Mouse (Mus musculus): ENCODE results near the gene Ptprt. TPM values are rescaled to one million over a fixed set of nuclear protein-coding genes. Genes with fewer than 3 reads are reported as not detected.

Ptprt gene
- total and polyA plus RNA-seq, 3 experiments: not detected

- no peak for DNase-seq (ENCODE audit: low read depth, low spot score)
- no peaks in the 10 kb centered on the region for H3K36me3 ChIP-seq (ENCODE audit: control insufficient read depth in 1 of 2, insufficient read depth in 2 of 2, low read length in 2 of 2)
- H3K27me3 ChIP-seq (ENCODE audit: control insufficient read depth in 1 of 2, insufficient read depth in 2 of 2, low read length in 2 of 2): no peaks in the 10 kb centered on the region
- no peaks in the 10 kb centered on the region for H3K9me3 ChIP-seq (replicated peaks; ENCODE audit: insufficient read depth, low read length)
- H3K27ac ChIP-seq (ENCODE audit: control insufficient read depth, low read depth, low read length): no peak overlapping the region
- TF ChIP-seq MAZ (IDR thresholded peaks at IDR 0.05; ENCODE audit: low read depth, low read length) (no peak), CHD2 (IDR thresholded peaks at IDR 0.05; ENCODE audit: low read length) (no peak)
- no peaks in the 10 kb centered on the region for H3K79me2 ChIP-seq (ENCODE audit: control insufficient read depth, insufficient read depth, low read length, poor library complexity)
- H3K9ac ChIP-seq (ENCODE audit: control insufficient read depth, low read depth, low read length, poor library complexity, severe bottlenecking): no peak overlapping the region
- no peaks in the 10 kb centered on the region for H3K4me1 ChIP-seq (ENCODE audit: control insufficient read depth in 1 of 2, insufficient read depth in 2 of 2, low read length in 2 of 2)
- no peak overlapping the region for H3K4me3 ChIP-seq (ENCODE audit: control insufficient read depth in 1 of 2, insufficient read depth in 1 of 2, low read depth in 2 of 2, low read length in 2 of 2)
These were observed 678.6 kb downstream of the Ptprt start for GRCm38 (mm10) chr2:161982311-161982710.

GRCm38 (mm10) chr2:161961179-161962163 is 699.5 kb downstream of the Ptprt start:
- Histone ChIP-seq H3K4me3 (ENCODE audit: control insufficient read depth in 1 of 2, insufficient read depth in 1 of 2, low read depth in 2 of 2, low read length in 2 of 2) (no peak overlapping the region), H3K27me3 (ENCODE audit: control insufficient read depth in 1 of 2, insufficient read depth in 2 of 2, low read length in 2 of 2) (no peaks in the 10 kb centered on the region), H3K27ac (ENCODE audit: control insufficient read depth, low read depth, low read length) (no peak overlapping the region), H3K4me1 (ENCODE audit: control insufficient read depth in 1 of 2, insufficient read depth in 2 of 2, low read length in 2 of 2) (no peaks in the 10 kb centered on the region), H3K79me2 (ENCODE audit: control insufficient read depth, insufficient read depth, low read length, poor library complexity) (no peaks in the 10 kb centered on the region), H3K9ac (ENCODE audit: control insufficient read depth, low read depth, low read length, poor library complexity, severe bottlenecking) (no peak overlapping the region), H3K36me3 (ENCODE audit: control insufficient read depth in 1 of 2, insufficient read depth in 2 of 2, low read length in 2 of 2) (no peaks in the 10 kb centered on the region), H3K9me3 (replicated peaks; ENCODE audit: insufficient read depth, low read length) (no peaks in the 10 kb centered on the region)
- DNase-seq (ENCODE audit: low read depth, low spot score): no peak
- TF ChIP-seq TAL1 (IDR thresholded peaks at IDR 0.05; ENCODE audit: low read length) (no peak), NELFE (IDR thresholded peaks at IDR 0.05; ENCODE audit: low read depth, low read length) (no peak), MXI1 (IDR thresholded peaks at IDR 0.05; ENCODE audit: low read depth, low read length) (no peak), UBTF (IDR thresholded peaks at IDR 0.05; ENCODE audit: borderline replicate concordance, insufficient read depth, low read depth, low read length) (no peak), JUND (IDR thresholded peaks at IDR 0.05; ENCODE audit: low read depth, low read length) (no peak), MYC (IDR thresholded peaks at IDR 0.05; ENCODE audit: low read depth, low read length) (no peak), TBP (IDR thresholded peaks at IDR 0.05; ENCODE audit: low read depth, low read length) (no peak)

DNA sequence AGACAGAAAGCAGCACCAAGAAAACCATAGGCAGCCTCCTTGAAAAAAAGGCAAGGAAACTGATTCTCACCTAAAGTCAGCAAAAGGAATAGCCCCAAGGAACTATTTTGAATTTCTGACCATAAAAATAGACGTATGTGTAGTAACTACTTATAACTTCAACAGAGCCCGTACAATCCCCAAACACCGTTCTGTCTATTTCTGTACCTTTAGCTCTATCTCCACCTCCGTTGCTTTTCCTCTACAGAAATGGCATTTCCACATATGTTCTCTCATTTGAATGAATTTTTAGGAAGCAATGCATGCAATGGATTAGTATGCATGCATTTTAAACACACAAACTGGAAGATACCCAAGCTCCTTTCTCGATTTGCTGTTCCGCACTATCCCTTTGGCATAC is 715.5 kb downstream of the Ptprt start:
- H3K4me3 ChIP-seq (ENCODE audit: control insufficient read depth in 1 of 2, insufficient read depth in 1 of 2, low read depth in 2 of 2, low read length in 2 of 2): no peak overlapping the region
- TF ChIP-seq CHD1 (IDR thresholded peaks at IDR 0.05; ENCODE audit: low read depth, low read length) (no peak), KAT2A (conservative IDR thresholded peaks at IDR 0.05; ENCODE audit: low read depth, low read length) (no peak), NELFE (IDR thresholded peaks at IDR 0.05; ENCODE audit: low read depth, low read length) (no peak), ZNF384 (IDR thresholded peaks at IDR 0.05; ENCODE audit: low read depth, low read length) (no peak), ZKSCAN1 (IDR thresholded peaks at IDR 0.05; ENCODE audit: low read depth, low read length) (no peak), E2F4 (IDR thresholded peaks at IDR 0.05; ENCODE audit: borderline replicate concordance, low read depth, low read length) (no peak), BHLHE40 (IDR thresholded peaks at IDR 0.05; ENCODE audit: borderline replicate concordance, low read depth, low read length) (no peak), TCF12 (IDR thresholded peaks at IDR 0.05; ENCODE audit: low read depth, low read length) (no peak), NRF1 (IDR thresholded peaks at IDR 0.05; ENCODE audit: insufficient read depth, low read depth, low read length, poor library complexity, severe bottlenecking) (no peak), ELF1 (IDR thresholded peaks at IDR 0.05; ENCODE audit: low read depth, low read length) (no peak), GATA1 (IDR thresholded peaks at IDR 0.05; ENCODE audit: low read depth, low read length) (no peak), ZMIZ1 (IDR thresholded peaks at IDR 0.05; ENCODE audit: low read depth, low read length) (no peak)
- H3K9me3 ChIP-seq (replicated peaks; ENCODE audit: insufficient read depth, low read length): no peaks in the 10 kb centered on the region
- no peaks in the 10 kb centered on the region for H3K36me3 ChIP-seq (ENCODE audit: control insufficient read depth in 1 of 2, insufficient read depth in 2 of 2, low read length in 2 of 2)
- H3K27ac ChIP-seq (ENCODE audit: control insufficient read depth, low read depth, low read length): no peak overlapping the region
- no peaks in the 10 kb centered on the region for H3K4me1 ChIP-seq (ENCODE audit: control insufficient read depth in 1 of 2, insufficient read depth in 2 of 2, low read length in 2 of 2)
- no peaks in the 10 kb centered on the region for H3K27me3 ChIP-seq (ENCODE audit: control insufficient read depth in 1 of 2, insufficient read depth in 2 of 2, low read length in 2 of 2)
- DNase-seq (ENCODE audit: low read depth, low spot score): no peak
- no peaks in the 10 kb centered on the region for H3K79me2 ChIP-seq (ENCODE audit: control insufficient read depth, insufficient read depth, low read length, poor library complexity)
- H3K9ac ChIP-seq (ENCODE audit: control insufficient read depth, low read depth, low read length, poor library complexity, severe bottlenecking): no peak overlapping the region
